Mouse (Mus musculus): ENCODE measurements around the gene Dll1.

The Dll1 gene

DNA sequence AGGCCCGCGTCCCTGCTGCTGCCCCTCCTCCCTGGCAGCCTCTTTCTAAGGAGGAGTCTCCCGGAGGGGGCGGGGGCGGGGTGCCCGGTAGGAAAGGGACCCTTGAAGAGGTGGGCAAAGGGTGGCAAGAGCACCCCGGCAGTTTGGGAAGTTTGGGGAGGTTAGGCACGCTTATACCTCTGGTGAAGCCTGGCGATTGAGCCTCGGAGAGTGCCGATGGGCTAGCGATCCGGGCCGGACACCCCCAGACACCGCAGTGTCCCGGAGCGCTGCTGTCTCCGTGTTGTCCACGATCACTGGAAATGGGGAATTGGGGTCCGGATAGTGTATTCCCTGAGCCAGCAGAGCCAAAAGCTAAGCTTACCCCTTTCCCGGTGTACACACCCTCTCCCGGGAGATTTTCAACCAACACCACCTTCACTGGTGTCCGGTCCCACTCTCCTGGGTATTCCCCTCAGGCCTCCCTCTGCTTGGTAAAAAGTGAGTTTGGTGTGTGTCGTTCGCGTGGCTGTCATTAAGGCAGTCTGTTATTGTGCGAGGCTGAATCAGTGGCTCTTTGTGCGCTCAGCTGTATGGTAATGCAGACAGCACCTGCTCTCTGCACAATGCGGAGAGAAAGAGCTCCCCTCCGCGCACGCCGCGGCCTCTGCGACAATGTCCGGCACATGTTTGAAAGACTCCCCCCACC is at the start of gene Dll1:
TSS of gene Dll1 (minus strand) at position 379 of the 688 bp plus-strand sequence.
- WGBS: 2% methylated on average over 36 of the region's 36 CpGs

DNA sequence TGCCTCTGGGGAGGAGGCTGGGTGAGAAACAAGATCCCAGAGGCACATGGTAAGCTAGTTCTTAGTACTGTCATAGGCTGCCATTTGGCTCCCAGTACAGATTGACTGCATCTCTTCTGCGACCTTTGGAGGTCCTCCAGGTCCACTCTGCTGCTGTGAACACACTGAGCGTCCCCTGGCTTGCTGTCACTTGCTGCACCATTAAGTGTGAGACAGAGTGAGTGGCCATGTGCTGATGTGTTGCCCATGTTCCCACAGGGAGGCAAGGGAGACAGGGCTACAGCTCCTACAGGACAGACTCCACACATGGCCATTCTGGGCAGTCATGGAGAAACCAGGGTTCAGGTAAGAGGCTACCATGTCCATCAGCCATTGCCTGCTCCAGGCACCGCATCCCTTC is 49.3 kb upstream of the Dll1 start:
- 96% methylated on average over 3 of the region's 3 CpGs for WGBS

DNA sequence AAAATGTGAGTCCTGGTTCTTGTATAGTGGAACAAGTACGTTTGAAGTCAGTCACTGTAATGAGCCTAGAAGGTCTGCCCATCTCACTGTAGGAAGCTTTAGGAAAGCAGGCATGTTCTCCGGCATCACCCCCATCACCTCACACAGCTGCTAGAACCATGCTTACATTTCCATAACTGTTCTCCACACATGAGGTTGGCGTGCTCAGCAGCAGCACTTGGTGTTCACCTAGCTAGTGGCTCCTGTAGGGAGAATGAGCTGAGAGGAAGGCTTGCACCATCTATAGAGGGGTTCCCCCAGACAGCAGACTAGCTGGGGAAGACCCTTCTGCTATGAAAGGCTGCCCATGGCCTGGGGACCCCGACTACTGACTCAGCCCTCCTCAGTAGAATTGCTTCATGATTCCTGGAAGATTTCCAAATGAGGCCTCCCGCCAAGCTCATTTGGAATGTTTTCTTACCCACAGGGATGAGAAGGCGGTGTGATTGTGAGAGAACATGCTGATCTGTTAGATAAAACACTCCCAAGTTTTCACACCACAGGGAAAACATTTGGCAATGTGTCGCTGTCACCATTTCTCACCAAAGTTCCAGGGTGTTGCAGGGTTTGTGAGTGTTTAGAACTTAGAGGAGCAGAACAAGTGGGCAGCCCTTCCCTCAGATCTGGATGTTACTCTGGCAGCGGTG is 46.6 kb upstream of the Dll1 start:
- WGBS: 37% methylated on average over 8 of the region's 8 CpGs

DNA sequence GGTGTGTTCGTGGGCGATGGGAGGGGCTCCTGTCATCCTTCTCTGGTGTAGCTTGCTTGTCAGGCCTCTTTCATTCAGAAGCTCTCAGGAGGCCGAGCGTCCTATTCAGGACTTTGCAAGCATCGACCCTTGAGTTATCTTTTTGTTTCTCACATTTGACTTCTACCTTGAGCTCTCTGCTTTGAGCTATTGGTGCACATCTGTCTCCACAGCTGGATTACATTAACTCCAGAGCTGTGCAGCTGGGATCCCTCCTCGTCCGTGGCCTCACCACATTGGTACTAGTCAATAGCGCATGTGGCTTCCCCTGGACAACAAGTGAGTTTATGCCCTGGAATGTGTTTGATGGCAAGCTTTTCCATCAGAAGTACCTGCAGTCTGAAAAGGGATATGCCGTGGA is 46.0 kb upstream of the Dll1 start:
- WGBS: 91% methylated on average over 9 of the region's 9 CpGs

DNA sequence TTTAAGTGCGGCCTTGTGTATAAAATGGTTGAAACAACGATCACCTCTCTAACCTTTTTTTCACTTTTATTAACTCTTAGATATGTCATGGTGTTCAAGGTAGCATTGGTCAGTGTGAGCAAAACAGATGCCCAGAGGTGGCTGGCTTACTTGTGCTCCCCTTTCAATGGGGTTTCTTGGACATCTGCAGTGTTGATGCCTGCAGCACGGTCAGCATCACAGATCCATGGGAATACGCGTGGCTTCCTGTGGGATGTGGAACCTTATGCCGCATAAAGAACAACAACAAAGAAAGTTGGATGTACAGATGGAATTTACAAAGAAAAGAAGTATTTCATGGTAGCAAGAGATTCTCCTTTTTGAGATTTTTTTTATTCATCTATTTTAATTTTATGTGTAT is 44.8 kb upstream of the Dll1 start:
- WGBS: 94% methylated on average over 6 of the region's 6 CpGs

DNA sequence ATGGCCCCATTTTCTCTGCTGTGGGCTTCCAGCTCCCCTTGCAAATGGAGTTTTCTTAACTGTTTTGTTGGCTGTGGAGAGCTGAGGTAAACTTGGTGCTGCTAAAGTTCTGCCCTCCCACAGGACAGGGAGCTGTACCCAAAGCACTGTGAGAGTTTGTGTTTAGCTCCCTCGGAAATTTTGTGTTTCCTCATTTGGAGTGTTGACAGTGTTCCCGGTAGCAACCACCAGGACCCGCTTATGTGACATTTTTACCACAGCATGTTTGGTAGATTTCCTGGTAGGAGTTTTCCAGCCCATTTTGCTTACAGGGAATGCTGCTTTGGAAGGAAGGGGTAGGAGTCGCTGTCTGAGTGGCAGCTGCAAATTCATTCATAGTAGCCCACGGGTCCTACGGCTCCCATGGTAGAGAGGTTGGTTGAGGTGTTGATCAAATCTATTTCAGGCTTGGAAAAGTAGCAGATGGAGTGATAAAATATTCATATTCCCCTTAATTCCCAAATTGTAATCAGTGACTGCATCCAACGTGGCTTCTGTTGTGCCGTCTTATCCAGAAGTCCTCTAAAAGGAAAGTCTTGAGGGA is 43.4 kb upstream of the Dll1 start:
- 53% methylated on average over 8 of the region's 8 CpGs for WGBS

DNA sequence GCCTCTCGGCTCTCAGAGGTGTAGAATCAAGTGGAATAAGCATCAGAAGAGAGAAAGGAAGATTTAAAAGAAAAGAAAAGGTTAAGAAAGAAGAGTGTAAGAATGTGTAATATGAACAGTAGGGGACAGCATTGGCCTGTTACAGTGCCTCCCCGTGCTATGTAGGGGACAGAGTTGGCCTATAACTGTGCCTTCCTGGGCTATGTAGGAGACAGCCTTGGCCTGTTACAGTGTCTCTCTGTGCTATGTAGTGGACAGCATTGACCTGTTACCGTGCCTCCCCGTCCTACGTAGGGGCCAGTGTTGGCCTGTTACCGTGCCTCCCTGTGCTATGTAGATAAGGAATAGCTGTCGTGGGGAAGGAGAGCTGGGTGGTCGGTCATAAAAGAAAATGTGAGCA is 42.9 kb upstream of the Dll1 start:
- WGBS: 74% methylated on average over 8 of the region's 8 CpGs

DNA sequence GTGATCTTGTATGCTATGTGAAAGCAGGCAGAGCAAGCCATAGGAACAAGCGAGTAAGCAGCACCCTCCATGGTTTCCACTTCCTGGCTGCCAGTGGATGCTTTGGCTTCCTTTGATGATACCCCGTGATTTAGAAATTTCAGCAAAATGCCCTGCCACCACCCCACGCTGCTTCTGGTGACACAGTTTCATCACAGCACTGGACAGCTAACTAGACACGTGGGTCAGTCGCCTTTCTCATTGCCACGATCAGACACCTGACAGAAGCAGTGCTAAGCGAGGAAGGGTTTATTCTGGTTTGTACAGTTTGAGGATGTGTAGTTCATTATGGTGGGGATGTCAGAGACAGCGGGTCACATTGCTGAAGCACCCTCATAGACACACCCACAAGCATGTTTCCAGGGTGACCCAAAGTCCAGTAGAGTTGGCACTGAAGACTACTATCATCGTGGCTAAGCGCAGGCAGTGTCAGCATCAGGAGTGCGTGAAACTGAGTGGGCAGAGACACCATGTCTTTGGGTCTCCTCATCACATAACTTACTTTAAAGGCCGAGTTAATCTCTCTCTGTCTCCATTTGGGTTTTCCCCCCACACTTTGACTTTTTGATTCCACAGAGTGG is 40.0 kb upstream of the Dll1 start:
- WGBS: 87% methylated on average over 12 of the region's 12 CpGs

DNA sequence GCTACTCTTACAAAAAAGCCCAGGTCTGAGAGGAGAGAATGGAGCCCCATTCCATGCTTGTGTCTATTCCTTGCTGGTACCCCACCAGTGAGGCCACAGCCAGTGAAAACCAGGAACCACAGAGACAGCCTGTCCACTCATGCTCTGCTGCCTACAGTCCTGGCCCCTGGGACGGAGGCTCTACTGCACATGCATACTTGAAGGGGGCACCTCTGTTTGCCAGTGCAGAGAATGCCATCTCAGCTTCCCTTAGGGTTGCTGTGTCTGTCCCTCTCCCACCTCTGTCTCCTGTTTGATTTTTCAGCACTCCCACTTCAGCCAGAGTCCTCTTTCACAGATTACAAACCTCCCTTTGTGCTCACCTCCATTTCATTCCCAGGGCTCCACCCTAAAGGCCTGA is 34.2 kb upstream of the Dll1 start:
- 100% methylated on average over 1 of the region's 1 CpGs for WGBS

DNA sequence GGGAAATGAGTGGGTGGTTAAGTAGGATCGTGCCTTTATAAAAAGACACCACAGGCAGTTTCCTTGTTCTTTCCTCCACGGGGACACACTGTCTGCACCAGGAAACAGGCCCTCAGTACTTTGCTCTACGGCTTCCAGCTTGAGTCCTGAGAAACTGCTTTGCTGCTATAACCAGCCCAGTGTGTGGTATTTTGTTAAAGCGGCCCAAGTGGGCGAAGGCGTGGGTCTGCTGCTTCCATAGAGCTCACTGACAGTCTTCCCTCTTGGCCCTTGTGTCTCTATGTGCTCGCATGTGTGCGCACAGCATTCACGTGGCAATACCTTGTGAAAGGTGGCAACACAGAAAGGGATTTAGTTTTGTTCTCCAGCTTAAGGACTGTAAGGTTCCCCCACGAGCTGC is 32.6 kb upstream of the Dll1 start:
- WGBS: 79% methylated on average over 10 of the region's 10 CpGs

DNA sequence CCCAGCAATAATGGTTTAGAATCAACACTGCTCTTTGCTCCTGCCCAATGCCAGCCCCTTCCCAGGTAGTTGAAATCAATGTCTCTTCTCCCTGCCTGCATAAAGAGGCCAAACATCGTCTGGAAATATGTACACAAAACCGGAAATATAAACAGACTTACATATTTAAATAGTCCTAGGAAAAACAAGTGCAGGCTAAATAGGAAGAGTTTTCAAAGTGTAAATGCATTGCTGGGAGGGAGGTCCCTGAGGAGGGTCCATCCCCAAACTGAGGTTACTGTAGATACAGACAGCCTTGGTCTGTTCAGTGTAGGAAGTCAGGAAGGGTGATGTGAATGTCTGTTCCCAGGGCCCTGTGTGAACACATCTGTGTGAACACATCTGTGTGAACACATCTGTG is 29.9 kb upstream of the Dll1 start:
- 85% methylated on average over 2 of the region's 2 CpGs for WGBS

DNA sequence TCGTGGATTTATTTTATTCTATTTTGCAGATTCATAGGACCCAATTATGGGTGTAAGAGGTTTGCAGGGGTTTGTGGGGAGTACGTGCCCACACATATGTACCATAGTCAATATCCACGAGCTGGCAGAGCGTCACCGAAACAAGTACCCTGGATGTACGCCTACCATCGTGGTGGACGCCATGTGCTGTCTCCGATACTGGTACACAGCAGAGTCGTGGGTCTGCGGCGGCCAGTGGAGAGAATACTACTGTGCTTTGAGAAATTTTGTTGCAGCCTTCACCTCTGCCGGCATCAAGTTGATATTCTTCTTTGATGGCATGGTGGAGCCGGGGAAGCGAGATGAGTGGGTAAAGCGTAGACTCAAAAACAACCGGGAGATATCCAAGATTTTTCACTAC is 25.0 kb upstream of the Dll1 start:
- 96% methylated on average over 17 of the region's 17 CpGs for WGBS

DNA sequence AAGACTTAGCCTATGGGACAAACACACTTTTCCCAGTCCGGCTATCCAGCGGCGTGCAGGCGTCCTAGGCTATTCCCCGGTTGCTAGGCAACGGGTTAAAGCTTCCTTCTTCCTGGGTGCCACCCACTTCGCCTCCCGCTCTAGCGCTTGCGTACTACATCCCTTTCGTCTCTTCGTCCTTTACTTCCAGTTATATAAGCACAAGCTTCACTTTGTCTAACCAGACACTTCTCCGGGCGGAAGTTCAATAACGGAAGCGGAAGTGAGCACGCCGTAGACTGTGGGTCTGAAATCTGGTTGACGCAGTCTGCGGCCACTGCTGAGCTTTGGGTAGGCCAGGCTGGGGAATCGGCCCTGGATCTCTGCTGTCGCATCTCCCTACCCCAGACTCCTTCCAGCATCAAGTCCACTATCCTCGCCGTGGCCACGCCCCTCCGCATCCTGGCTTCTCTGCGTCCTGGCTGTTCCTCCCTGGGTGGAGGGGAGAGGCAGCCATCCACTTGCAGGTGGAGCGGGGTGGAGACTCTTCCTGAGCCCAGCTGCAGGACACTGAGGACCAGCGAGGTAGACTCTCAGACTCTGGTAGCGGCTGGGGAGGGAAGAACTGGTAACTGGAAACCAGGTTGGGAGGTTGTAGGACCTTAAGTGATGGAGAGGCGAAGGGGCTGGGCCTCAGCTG is 19.5 kb upstream of the Dll1 start, which contains the start of gene Fam120b:
TSS of gene Fam120b (plus strand) at position 206 of the 679 bp plus-strand sequence.
- 1% methylated on average over 31 of the region's 31 CpGs for WGBS

DNA sequence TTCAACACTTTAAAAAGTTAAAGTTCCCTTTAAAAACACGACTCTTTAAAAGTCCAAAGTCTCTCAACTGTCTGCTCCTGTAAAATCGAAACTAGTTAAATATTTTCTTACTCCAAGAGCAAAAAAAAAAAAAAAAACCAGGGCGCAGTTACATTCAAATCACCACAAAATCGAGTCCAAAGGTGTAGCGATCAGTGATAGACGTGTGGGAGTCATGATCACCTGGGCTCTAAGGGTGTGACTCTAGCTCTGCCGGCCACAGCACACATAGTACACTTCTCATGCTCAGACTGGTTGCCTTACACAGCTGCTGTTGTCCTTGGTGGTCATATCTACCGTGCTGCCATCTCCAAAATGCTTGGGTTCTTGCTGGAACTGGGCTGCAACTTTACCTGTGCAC is 12.7 kb upstream of the Dll1 start:
- WGBS: 82% methylated on average over 8 of the region's 8 CpGs

DNA sequence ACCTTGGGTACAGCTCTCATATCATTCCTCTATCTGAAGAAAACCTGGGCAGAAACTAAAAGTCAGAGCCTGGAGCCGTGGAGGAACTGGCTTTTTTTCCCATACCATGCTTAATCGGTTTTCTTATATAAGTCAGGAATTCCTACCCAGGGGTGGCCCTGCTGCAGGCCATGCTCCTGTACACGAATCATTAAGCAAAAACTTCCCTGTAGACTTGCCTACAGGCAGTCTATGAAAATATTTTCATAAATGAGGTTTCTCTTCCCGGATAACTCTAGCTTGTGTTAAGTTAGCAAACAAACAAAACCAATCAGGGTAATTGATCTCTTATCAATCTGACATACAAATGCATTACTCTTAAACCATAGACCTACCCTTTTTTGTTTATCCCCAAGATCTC is 12.2 kb upstream of the Dll1 start:
- 88% methylated on average over 4 of the region's 4 CpGs for WGBS

DNA sequence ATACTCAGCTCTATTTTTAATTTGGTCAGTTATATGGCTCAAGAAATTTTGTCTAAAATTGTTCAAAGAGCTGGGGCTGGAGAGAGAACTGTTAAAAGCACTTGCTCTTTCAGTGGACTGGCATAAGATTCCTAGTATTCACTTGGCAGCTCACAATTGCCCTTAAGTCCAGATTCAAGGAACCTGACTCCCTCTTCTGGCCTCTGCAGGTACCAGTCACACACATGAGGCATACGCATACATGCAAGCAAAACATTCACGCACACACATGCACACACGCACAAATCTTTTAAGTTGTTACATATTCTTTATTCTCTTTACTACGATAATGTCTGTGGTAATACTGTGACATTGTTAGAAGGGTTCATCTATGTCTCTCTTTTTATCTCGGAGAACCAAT is 6.7 kb upstream of the Dll1 start:
- WGBS: 97% methylated on average over 5 of the region's 5 CpGs

DNA sequence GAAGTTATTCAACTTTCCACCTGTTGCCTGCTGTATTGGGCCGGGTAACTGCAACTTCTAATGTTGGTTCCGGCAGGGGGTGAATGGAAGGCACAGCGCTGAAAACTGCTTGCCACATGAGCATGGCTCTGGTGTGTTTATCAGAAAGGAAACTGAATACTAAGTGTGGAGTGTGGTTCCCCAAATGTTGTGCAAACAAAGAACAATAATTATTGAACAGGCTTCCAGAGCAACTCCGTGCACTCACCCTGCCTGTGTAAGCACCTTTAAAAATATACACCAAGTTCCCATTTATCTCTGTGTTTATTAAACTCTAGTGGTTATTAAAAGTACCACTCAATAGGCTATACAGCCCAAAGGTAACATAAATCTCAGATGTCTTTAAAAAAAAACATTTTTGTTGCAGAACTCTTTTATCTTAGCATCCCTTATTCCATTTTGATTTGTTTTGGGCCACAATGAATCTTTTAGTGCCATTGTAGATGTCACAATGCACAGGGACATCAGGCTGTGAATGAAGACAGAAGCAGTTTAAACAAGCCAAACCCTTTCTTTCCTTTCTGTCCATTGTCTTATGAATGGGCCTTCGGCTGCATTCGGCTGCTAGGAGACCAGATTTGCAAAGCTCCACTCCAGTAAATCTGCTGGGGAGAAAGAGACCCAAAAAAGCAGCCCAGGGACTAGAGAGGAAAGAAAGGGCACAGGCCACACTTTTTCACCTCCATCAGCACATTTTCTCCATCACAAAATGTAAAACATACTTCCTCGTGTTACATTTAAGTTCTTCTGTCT is 5.4 kb upstream of the Dll1 start:
- 51% methylated on average over 7 of the region's 7 CpGs for WGBS

DNA sequence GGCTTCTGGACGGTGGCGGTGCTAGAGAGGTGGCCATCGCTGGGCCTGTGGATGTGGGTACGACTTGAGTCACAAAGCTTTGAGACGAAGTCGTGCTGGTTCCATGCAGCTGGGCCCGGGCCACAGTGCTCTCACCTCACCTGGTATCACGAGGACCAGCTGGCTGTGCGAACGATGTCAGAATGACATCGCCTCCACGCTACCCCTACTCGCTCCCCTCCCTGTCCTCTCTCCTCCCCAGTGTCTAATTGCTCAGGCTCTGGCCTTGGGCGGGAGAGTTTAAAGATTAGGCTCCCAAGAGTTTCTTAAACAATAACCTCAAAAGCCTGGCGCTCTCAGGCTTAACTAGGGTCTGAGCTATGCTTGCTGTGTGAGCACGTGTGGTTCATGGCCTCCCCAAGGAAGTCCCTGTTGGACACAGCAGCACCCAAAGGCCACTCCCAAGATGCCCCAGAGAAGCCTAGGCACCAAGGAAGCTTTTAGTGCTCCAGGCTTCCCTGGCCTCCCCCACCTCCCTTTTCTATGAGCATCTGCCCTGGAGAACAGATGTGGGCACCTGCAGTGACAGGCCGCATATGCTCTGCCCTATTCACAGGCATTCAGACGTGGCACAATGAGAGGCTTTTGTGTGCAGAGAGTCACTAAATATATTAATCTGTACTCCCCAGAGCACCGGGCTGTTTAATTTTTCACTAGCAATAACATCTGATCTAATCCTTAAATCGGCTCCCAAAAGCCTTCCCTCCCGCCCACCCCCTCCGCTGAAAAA is 4.6 kb upstream of the Dll1 start:
- 20% methylated on average over 22 of the region's 22 CpGs for WGBS

DNA sequence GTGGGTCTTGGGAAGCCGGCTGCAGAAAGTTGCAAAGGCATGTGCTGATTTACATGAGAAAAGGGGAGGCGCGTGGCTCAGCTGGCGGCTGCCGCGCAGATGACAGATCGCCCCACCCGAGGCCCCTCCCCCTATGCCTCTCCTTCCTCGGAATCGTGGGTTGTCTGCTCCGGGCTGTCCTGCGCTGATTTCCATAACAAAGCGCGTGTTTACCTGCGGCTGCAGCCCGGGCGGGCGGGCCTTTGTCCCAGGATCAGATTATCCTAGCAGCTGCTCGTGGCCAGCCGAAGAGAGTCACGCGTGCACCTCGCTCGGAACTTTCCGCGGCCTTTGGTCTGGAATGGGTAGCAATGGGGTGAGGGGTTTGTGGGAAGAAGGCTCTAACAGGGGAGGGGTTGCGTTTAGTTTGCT is 4.0 kb upstream of the Dll1 start:
- WGBS: 1% methylated on average over 27 of the region's 27 CpGs

DNA sequence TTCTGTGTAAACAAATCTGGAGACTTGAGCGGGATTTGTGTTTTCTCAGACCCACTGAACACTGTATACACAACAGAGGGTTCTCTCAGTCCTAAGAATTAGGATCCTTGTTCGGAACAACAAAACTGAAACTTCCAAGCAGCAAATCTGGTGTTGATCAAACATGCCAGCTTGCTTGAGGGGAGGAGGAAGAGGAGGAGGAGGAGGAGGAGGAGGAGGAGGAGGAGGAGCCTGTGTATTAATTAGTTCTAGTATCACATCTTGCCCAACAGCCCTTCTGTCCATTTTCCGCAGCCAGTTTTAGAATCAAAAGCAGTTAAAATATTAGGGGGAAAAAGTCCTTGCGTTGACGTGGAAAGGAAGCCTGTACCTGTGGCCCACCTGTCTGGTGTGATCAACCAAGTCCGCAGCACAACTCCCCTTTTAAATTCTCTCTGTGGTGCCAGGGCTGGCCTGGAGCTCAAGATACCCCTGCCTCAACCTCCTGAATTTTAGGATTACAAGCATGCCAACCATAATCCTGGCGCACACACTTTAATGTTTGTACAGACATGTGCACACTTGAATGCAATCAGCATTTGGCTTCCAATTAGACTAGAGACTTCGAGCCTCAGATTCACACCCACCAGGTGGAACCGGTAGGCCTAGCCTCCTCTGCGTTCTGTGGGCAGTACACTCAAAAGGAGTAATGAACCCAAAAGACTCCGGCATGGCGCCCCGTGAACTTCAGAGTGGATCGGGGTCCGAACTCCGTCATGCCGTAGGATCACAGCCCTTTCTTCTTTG is 3.3 kb upstream of the Dll1 start:
- 35% methylated on average over 17 of the region's 17 CpGs for WGBS
